Mouse (Mus musculus) embryo, embryonic 9.5 days (tissue): ENCODE results near the gene Rin2.
"Not testable (repeated sequence)": the region's sequence is repeated elsewhere in the genome, so short reads cannot be mapped to it uniquely, and the experiment has no call there.

ENCODE experiments used
- DNase-seq: peaks from one replicate; pipeline ENCODE4 v3.0.0-alpha.2; 2017; ENCODE audit errors: extremely low spot score

The Rin2 gene

DNA sequence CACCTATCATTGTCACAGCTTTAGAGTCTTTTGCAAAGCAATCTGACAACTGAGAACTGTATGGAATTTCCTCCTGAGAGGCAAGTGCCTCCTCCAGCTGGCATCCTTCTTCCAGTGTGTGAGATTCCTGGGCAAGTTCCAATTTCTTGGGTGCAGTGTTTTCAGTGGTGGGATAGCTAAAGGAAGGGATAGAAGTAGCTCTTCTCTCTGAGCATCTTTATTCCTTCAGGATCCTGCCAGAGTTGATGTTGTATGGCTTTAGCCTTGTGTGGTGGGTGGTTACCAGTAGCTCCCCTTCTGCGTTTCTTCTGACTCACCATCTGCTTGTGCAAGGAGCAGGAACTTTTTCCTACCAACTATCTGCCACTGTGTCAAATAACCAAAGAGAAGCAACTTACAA, 9.1 kb downstream of the Rin2 start:
- no peak for DNase-seq

DNA sequence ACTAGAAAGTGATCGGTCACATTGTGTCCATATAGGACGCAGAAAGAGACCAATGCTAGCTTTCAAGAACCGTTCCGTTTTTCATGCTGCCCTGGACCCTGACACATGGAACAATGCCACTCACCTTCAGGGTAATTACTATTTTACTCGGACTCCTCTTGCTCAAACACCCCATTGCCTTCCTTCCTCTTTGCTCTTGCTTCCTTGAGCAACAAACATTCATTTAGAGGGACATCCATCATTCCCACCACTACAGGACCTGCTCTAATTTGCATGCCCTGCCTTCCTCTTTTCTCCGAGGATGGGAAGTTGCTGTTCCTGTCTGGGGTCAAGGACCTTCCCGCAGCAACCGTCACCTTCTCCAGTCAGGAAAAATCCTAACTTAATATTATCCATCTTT, 9.9 kb downstream of the Rin2 start:
- no peak for DNase-seq

DNA sequence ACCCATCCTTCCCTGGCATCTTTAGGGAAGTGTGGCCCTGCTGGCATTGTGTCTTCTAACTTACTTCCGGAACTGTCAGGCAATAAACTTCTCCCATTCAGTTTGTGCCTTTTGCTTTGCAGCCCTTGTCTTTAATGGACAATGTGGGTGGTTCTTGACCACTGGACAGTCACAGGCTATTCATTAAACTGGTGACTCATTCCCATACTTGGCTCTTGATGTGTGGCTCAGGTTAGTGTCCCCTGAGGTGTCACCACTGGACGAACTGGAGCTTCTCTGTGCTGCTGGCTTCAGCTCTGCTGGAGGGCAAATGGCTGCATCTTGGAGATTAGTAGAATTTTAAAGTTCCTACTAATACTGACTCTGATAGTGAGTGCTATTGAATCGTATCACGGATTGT, 11.0 kb downstream of the Rin2 start:
- no peak for DNase-seq

DNA sequence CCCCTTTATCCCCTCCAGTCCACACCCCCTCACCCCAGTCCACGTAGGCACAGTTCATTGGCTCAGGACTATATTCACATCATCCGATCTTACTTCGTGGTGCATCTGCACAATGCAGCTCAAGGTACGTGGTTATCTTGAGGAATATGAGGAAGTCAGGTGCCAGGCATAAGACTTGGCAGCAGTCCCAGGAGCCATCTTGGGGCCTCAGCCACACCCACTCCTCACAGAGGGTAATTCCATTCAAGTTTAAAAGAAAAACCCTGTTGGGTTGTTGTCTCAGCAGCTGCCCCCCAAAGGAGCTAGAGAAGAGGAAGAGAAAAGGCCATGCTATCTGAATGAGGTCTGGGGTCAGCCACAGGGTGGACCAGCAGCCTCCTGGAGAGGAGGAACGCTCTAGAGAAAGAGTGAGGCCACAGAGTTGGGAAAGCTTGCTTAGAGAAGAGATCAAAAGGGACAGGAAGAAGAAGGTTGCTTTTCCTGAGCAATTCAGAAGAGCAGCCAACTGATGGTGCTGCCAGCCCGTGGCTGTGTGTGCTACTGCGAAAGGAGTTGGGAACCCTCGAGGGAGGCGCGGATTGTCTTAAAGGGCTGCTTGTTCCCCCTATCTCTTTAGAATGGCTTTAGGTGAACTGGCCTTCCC, 16.5 kb downstream of the Rin2 start:
- no peak for DNase-seq

DNA sequence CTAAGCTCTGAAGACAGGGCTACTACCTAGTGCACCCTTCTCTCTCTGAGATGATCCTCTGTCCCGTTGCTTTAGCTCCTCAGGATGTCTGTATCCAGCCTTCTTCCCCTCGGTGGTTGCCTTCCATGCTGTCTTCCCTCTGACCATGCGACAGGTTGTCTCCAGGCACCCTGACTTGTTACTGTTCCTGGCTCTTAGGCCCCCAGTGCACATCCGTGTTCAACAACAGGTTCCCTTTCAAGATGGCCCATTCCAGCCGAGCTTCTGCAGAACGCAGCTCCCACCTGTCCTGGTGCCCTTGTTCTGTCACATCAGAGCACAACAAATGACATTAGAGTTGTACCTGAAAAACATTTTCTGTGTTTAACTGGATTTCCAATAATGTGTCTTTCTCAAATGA, 22.1 kb downstream of the Rin2 start:
- no peak for DNase-seq

DNA sequence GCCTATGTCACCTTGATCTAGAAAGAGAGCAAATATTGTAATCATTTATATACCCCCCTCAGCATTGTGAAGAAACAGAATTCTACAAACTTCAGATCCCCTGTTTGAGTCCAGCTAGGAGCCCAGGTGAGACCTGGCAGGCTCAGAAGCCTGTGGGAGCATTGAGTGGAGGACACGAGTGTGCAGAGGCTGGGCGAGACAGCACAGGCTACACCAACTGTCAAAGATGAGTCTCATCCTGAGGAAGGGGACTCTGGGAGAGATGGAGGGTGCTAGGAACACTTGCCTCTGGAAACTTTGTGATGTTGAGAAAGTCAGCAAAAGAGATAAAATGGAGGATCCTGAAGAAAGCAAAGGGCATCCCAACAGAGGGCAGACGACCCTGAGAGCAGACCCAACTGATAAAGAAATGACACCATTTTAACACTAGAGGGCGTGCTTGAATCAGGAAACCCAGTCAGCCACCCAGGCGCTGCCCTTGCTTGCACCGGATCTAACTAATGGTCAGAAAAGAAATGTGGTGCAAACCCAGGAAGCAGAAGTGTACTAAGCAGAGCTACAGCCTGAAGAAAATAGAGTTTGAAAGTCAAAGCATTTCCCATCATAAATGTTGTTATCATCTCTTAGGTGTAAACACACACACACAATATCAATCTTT, 24.5 kb downstream of the Rin2 start:
- peak; percentile 77 for DNase-seq

DNA sequence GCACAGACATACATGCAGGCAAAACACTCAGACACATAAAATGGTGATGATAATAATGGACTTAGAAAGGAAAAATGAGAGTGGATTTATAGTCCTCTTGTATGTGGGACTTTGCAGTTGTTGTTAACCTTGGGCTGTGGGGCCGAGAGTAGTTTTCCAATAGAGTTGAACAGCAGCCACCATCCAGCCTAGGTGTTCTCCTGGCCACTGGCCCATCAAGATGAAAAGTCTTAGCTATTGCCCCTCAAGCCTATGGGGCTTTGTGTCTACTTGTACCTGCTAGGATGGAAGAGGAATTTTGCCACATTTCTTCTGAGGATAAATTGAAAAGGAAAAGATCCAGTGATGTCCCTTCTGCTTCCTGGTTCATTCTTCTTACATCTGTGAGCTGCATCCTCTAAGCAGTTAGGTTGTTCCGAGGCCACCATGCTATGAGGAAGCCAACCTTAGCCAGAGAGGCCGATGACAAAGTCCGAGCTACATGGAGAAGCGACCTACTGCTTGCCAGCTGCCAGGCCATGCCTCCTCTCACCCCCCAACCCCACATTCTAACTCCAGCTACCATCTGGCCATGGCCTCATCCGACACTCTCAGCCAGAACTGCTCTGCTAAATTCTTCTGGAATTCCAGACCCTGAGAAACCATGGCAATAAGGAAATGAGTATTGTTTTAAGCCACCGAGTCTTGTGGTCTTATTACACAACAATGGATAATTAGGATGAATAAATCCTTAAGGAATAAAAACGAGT, 25.4 kb downstream of the Rin2 start:
- DNase-seq = no peak

DNA sequence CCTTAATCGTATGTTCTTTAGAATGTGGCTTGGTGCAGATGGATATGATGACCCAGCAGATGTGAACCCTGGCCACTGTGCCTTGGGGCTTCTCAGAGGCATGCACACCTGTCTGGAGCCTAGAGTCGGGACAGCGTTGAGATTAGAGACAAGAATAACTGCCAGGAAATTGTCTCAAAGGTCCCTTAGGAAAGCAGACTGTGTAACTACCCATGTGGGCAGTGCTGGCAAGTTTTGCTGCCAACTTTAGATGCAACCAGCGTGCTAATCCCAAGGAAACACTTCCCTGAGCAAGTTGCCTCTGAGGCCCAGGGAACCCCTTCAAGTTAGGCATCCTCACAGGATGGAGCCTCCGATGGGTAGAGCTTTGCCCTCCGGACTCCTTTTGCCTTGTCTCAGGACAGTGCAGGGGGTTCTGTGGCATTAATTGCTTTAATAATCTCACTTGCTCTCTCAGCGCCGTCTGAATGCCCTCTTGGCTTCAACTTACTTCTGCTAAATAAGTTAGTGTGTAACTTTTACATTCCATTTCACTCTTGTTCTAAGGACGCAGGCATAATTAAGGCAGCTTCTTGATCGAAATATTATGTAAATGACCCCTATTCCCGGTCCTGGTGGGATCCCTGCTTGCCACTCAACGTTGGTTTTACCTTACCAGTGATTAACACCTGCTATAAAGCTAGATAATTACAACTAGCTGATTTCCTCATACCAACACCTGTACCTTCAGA, 26.8 kb downstream of the Rin2 start:
- DNase-seq = no peak

DNA sequence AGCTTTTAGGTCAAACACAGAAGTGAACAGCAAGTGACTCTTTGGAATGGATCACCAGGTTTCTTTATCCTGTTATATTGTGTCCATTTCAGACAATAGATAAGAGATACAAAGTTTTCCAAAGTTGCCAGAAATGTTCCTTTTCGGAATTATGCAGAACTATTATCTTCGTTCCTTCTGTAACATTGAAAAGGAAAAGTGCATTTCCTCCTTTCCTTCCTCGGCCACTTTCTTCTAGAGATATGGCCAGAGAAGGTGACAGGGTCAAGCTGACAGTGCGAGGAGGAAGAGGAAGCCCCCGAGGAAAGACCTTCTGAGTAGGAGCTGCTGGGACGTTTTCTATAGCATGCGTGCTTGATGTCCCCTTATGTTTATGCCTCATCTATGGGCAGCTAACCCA, 29.7 kb downstream of the Rin2 start:
- DNase-seq = no peak

DNA sequence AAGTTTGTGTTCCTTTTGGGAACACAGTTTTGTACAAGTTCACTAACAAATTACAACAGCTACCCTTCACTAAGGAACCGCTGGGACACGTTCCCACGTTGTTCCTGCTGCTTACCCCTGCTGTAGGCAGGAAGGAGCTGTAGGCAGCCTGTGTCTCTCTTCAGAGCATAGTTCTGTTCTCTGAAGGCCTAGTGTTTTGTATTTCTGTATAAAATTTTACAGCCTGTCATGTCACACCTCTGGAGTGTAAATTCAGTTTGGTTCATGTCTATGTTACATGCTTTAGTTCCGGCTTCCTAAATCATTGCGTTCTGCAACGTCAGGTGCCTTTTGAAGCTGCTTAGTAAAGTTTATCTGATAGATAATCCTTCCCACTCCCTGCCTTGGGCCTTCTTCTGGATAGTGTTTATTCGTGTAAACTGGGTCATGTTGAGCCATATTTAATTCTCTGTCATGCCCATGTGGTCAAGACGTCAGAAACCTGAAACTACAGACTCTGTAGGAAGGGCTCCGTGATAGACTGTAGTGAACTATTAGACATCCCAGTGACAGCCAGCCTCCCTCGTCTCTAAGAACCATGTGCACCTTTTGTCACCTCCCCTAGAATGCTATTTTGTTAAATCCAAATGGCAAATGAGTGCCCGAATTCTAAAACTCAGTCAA, 34.8 kb downstream of the Rin2 start:
- no peak for DNase-seq

DNA sequence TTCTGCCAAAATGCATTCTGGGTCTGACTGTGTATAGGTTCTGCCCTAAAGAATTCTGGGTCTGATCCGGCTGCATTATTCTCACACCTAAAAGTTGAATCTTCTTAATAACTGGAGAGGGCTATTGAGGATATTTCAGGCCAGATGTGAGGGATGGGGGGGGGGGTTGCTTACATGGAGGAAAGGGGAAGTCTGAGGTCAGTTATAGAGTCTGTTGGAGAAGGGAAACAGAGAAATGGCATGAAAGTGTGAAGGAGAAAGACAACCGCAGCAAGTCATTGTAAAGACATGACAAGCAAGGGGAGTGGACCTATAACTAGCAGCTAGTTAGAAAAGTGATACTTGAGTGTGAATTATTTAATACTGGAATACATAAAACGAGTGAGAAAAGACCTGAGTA, 36.5 kb downstream of the Rin2 start:
- DNase-seq = no peak

DNA sequence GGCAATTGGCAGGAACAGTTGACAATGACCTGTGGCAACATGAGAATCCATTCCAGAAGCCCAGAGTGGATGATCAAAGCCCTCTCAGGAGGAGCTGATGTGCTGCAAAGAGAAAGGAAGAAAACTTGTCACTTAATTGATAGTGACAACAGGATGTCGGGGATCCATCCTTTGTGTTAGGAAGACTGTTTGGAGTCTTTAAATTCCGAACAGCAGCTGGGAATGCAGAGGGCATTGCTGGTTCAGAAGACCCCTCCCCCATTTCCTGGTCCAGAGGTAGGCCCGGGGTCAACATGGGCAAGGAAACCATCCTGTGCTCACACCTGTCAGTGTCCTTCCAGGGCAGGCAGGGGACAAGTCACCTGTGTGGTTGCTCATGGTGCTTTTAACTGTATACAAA, 37.0 kb downstream of the Rin2 start:
- DNase-seq = peak; percentile 8

DNA sequence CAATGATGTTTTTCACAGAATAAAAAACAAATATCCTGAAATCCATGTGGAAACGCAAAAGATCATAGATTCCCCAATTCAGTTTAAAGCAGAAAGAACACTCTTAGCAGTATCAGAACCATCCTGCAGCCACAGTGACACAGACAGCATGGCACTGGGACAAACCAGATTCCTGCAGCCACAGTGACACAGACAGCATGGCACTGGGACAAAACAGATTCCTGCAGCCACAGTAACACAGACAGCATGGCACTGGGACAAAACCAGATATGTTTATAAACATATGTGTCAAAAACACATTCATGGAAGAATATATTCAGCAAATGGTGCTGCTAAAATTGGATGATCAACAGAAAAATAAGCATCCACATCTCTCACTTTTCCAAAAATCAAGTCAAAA, 42.5 kb downstream of the Rin2 start:
- no peak for DNase-seq

DNA sequence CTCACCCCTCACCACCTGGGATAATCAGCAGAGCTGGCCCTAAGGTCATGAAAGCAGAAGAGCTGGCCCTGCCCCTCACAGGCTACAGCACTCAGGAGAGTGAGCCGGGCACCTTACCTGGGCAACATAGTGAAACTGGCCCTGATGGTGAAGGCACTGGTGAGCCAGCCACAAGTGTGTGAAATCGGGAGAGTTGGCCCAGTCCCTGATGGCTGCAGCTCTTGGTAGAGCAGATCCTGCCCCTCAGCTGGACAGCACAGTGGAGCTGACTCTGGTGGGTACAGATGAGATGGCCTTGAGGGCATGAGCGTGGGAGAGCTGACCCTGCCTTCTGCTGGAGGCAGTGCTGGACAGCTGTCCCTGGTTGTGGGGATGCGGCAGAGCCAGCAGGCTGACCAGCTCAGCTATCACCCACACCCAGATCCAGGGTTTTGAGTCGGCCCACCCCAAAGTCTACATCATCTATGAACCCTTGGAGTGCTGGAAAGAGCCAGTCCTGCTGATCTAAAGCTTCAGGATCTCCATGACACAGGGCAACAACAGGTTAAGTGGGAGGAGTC, 43.7 kb downstream of the Rin2 start:
- DNase-seq = no peak

DNA sequence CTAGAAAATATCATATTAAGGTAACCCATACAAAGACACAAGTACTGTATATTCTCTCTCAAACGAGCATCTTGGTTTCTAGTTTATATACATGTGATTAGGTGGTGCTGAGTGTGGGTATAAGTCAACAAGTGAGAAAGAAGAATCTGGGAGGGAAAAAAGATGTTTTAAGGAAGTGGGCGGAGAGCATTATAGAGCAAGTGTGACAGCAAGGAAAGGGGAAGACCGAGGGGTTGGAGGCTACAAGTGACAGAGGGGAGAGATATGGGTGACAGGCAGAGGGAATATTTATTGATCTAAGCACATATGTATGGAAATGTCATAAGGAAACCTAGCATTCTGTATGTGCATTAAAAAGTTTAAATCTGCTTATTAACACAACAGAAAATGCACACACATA, 45.1 kb downstream of the Rin2 start:
- no peak for DNase-seq

DNA sequence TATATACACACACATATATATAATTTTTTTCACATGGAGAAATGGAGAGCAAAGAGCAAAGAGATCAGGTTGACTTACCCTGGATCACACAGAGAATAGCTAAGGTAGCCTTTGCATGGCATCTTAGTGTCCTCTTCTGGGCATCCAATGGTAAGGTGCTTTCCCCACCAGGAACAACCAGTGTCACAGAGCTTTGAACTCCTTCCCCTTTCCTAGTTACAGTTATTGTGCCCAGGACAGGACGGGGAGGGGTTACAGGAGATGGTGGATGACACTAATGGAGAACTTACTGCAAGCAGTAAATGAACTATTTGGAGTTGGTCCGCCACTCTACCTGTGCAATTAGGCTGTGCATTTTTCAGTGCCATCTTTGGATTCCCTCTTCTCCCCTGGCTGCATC, 45.7 kb downstream of the Rin2 start:
- no peak for DNase-seq

DNA sequence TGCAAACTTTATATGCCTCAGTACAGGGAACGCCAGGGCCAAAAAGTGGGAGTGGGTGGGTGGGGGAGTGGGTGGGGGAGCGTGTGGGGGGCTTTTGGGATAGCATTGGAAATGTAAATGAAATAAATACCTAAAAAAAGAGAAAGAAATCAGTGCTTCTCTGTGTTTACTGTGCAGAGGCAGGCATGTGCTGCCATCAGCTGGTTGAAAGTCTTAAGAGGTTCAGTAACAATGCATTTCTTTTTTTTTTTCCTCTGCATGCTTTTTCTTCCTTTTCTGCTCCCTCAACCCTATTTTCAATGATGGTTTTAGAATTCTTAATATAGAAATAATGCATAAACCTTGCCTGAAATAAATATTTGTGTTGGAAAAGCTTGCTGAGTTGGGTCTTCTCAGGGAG, 47.3 kb downstream of the Rin2 start:
- DNase-seq = not testable (repeated sequence)

DNA sequence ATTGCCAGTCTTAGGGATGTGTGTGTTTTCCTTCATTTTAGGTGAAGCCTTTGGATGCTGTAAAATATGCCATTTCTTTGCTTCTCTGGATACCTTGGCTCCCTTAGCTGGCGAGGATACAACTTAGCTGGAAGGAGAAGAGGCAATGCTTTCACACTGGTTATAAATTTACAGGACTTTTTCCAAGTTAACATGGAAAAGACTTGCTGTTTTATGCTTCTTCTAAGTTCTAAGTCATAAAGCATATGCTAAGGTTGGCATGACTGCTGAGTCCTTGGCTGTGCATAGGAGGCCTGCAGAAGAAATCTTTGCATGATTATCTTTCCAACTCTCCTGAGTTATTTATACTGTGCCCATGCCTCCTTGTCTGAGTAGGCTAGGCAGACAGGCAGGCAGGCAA, 49.3 kb downstream of the Rin2 start:
- DNase-seq = no peak

DNA sequence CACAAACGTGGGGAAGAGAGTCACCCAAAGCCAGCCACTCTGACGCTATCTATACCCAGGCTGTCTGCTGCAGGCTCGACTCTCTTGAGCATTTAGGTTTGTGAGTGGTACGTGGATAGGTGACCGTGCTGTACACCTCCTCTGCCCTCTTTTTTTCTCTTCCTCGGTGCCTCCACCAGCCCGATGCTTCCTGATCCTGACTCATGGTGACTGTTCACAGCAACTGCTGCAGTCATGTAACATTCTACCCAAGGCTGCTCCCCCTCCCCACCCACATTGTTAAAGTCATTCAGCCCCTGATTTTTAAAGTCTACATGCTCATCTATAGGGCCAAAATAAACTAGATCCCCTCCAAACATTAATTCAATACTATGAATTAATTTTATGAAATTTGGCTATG, 54.4 kb downstream of the Rin2 start:
- no peak for DNase-seq

DNA sequence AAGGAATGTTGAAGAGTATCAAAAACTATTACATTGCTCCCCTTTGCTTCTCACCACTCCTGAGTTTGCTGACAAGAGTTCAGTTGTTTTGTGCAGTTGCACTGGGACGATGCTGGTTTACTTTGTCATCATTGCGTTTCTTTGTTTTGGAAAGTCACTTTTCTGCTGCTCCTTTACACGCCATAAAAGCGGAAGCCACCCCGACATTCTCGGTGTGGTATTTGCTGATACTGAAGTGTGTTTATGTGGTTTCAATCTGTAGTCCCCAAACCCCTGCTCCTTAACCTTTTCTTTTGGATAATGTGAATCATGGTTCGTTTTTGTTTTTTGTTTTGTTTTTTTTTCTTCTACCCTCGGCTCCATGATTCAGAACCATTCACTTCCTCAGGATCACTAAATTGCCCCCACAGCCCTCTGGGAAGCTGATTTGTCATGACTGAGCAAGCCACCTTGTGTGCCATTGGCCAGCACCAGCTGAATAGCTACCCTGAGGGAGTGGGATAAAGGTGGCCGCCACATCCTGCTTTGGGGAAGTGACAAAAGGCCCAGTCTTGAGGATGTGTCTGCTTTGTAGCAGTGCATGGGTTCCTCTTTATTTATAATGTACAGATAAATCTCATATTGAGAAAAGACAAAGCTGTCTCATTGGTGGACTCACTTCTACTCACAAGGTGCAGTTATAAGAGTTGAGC, 55.3 kb downstream of the Rin2 start:
- DNase-seq = no peak

DNA sequence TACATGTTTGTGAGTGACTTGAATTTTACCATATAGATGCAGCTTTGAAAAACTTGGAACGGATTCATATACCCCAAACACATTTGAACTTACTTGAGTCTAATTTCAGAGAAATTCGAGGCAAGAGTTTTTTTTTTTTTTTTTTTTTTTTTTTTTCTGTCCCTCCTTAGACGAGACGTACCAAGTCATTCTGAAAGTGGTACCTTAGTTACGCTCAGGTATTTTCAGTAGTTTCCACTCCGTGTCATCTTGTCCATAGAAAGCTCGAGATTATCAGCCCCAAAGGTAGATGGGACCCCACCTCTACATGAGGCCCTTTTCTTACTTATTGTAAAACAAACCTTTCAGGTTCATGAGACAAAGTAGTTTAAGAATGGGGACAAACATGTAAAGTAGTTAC, 55.9 kb downstream of the Rin2 start:
- no peak for DNase-seq
